Mouse (Mus musculus): ENCODE results near the gene Smok2b. TPM values are rescaled to one million over a fixed set of nuclear protein-coding genes. Genes with fewer than 3 reads are reported as not detected.
A peak's percentile ranks its signal among the peaks of the same experiment; 100 is the strongest.
"Not testable (repeated sequence)": the region's sequence is repeated elsewhere in the genome, so short reads cannot be mapped to it uniquely, and the experiment has no call there.

The Smok2b gene
- polyA plus RNA-seq, 1 experiment from 2014 or later = not detected

DNA sequence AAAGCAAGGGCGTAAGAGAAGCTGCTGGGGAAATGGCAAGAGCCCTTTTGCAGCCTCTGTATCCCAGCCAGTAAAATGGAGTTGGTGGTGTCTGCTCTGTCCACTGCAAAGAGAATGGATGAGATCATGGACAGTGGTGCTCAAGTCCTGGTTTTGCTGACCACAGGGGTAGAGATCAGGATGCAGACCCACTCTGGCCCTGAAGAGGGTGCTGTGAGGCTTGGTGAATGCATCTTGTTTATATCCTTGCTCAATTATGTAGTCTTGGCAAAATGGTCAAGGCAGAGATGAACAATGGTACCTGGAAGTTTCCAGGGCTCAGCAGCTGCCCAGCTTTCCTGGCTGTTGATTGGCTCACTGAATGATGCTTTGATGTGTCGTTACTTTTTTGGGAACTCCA, 14.5 kb upstream of the Smok2b start:
- Histone ChIP-seq H3K36me3 (ENCODE audit: control insufficient read depth, insufficient read depth, low read length) (no peaks in the 10 kb centered on the region), H3K9ac (ENCODE audit: low read depth, low read length) (no peak overlapping the region), H3K4me1 (ENCODE audit: control insufficient read depth, insufficient read depth, low read length) (no peaks in the 10 kb centered on the region), H3K4me3 (ENCODE audit: low read length) (no peak overlapping the region), H3K27me3 (ENCODE audit: control insufficient read depth, insufficient read depth, low read length) (no peaks in the 10 kb centered on the region), H3K9me3 (ENCODE audit: control insufficient read depth, low read length) (peaks cover 82% of the 10 kb centered on the region), H3K27ac (ENCODE audit: low read depth, low read length) (no peak overlapping the region), H3K4me2 (replicated peaks; ENCODE audit: low read depth, low read length) (no peak overlapping the region)
- ATAC-seq (ENCODE audit: low FRiP score, low TSS enrichment) = no peak
- WGBS = 81% methylated on average over 2 of the region's 2 CpGs

DNA sequence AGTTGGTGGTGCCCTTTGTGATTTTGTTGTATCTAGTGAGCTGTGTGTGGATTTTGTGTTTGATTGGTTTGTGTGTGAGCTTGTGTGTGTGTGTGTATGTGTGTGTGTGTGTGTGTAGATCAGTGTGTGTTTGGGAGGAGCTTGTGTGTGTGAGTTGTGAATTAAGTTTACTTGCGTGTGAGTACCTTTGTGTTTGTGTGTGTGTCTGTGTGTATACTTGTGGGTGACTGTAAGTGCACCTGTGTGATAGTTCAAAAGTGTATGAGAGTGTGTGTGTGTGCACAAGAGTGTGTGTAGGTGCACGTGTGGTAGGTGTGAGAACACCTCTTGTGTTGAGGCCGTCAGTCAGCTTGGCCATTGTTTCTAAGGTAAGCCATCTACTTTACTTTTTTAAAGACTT, 9.2 kb upstream of the Smok2b start, which contains the start of gene Smok2a:
Gene Smok2a (plus strand): TSS at position 301 of the 400 bp plus-strand sequence.
- Histone ChIP-seq H3K4me2 (replicated peaks; ENCODE audit: low read depth, low read length) (no peak within 1 kb of the TSS), H3K9ac (ENCODE audit: low read depth, low read length) (no peak within 1 kb of the TSS), H3K9me3 (ENCODE audit: control insufficient read depth, low read length) (peaks cover 62% of the 10 kb centered on the region), H3K4me1 (ENCODE audit: control insufficient read depth, insufficient read depth, low read length) (no peaks in the 10 kb centered on the region), H3K27ac (ENCODE audit: low read depth, low read length) (no peak within 1 kb of the TSS), H3K4me3 (ENCODE audit: low read length) (no peak within 1 kb of the TSS), H3K36me3 (ENCODE audit: control insufficient read depth, insufficient read depth, low read length) (no peaks in the 10 kb centered on the region), H3K27me3 (ENCODE audit: control insufficient read depth, insufficient read depth, low read length) (no peaks in the 10 kb centered on the region)
- WGBS = 84% methylated on average over 3 of the region's 3 CpGs
- ATAC-seq (ENCODE audit: low FRiP score, low TSS enrichment) = no peak

DNA sequence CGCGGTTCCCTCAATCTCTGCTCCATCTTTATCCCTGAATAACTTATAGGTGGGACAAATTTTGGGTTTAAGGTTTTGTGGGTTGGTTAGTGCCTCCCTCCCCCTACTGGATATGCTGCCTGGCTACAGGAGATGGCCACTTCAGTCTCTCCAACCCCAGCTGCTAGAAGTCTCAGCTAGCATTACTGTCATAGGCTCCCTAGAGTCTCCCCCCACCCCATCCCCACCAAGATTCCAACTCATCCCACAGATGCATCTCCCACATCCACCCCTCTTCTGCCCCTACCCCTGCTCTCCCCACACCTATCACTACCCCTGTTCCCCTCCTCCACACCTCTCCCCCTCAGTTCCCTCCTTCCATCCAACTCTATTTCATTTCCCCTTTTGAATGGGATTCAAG, 8.1 kb upstream of the Smok2b start:
- not testable (repeated sequence) for H3K4me2 ChIP-seq (replicated peaks; ENCODE audit: low read depth, low read length); H3K4me1 ChIP-seq (ENCODE audit: control insufficient read depth, insufficient read depth, low read length); H3K27ac ChIP-seq (ENCODE audit: low read depth, low read length); H3K36me3 ChIP-seq (ENCODE audit: control insufficient read depth, insufficient read depth, low read length); H3K27me3 ChIP-seq (ENCODE audit: control insufficient read depth, insufficient read depth, low read length); H3K9ac ChIP-seq (ENCODE audit: low read depth, low read length); ATAC-seq (ENCODE audit: low FRiP score, low TSS enrichment); H3K4me3 ChIP-seq (ENCODE audit: low read length)
- 78% methylated on average over 2 of the region's 2 CpGs for WGBS
- peaks cover 64% of the 10 kb centered on the region for H3K9me3 ChIP-seq (ENCODE audit: control insufficient read depth, low read length)

DNA sequence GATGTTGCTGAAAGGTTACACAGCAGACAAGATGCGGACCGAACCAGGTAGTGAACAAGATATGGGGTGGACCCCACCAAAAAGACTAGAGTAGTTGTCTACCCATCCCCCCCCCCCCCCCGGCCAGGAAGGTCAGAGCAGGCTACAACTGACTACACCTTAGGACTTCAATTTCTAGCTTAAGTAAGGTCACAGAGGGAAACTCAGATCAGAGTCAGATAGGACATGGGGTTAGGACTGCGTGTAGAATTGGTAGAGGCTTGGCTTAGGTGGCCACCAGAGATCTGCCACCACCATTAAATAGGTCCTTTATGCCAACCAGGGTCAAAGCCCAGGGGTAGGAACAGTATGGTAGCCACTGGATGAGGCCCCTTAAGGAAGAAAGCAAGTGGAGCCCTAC, 9.4 kb downstream of the Smok2b start:
- ATAC-seq (ENCODE audit: low FRiP score, low TSS enrichment); H3K36me3 ChIP-seq (ENCODE audit: control insufficient read depth, insufficient read depth, low read length); H3K9ac ChIP-seq (ENCODE audit: low read depth, low read length); H3K4me2 ChIP-seq (replicated peaks; ENCODE audit: low read depth, low read length); H3K27me3 ChIP-seq (ENCODE audit: control insufficient read depth, insufficient read depth, low read length); H3K4me1 ChIP-seq (ENCODE audit: control insufficient read depth, insufficient read depth, low read length); H3K27ac ChIP-seq (ENCODE audit: low read depth, low read length); H3K4me3 ChIP-seq (ENCODE audit: low read length): not testable (repeated sequence)
- H3K9me3 ChIP-seq (ENCODE audit: control insufficient read depth, low read length) = peaks cover 39% of the 10 kb centered on the region
- 84% methylated on average over 4 of the region's 4 CpGs for WGBS

DNA sequence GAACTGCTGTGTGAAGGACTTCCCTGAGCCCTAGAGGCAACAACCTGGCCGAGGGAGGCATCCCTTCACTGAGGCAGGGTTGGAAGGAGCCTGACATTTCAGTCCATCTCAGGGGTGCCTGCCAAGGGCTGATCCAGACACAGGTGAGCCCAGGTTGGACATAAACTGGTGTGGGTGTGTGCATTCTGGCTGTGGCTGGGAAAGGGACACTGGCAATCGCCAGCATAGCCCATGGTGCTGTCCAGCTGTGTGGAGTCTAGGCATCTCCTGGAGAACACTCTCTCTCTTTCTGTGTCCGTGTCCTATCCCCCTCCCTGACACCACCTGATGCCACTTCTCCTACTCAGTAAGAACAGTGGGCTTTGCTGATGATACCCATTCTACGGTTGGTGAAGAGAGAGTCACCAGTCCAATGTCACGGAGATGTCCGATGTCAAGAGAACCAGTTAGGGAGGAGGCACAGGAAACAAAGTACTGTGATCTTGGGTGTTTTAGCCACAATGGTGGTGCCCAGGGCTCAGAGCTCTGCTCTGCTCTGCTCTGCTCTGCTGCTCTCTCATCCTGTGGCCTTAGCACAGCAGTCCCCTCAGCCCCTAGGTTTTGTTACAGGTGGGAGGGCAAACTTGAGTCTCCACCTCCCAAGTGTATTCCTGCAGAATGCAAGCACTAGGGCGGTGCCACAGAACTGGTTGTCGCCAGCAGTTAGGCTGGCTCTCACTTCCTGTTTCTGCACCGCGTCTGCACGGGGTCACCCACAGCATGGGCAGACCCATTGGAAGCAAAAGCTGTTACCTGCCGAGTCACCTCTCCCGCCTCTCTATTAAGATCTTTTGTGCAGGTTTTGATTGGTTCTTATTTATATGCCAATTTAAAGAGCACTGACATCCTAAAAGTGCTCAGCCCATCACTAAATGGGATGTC, 11.0 kb downstream of the Smok2b start:
- 88% methylated on average over 7 of the region's 13 CpGs for WGBS
- H3K4me3 ChIP-seq (ENCODE audit: low read length); H3K36me3 ChIP-seq (ENCODE audit: control insufficient read depth, insufficient read depth, low read length); H3K4me2 ChIP-seq (replicated peaks; ENCODE audit: low read depth, low read length); H3K4me1 ChIP-seq (ENCODE audit: control insufficient read depth, insufficient read depth, low read length); H3K9ac ChIP-seq (ENCODE audit: low read depth, low read length); H3K27me3 ChIP-seq (ENCODE audit: control insufficient read depth, insufficient read depth, low read length); H3K27ac ChIP-seq (ENCODE audit: low read depth, low read length): not testable (repeated sequence)
- peaks cover 28% of the 10 kb centered on the region for H3K9me3 ChIP-seq (ENCODE audit: control insufficient read depth, low read length)
- ATAC-seq (ENCODE audit: low FRiP score, low TSS enrichment) = 0 out of 2 replicates have a peak, but pooled peaks have one; percentile 39

DNA sequence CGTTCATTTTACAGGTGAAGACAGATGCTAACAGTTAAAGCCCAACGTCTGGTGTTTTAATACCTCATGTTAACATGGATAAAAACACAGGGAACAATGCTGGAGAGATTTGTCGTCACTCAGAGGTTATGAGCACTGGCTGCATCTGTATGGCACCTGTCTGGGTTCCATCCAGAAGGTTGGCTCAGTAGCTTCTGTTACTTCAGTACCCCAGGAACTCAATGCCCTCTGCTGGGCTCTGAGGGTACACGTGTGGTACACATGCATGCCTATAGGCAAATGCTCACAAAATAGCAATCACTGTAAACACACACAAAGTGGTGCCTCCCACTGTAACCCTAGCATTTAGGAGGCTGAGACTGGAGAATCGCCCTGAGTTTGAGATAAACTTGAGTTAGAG, 24.7 kb downstream of the Smok2b start:
- not testable (repeated sequence) for H3K36me3 ChIP-seq (ENCODE audit: control insufficient read depth, insufficient read depth, low read length); ATAC-seq (ENCODE audit: low FRiP score, low TSS enrichment); H3K9me3 ChIP-seq (ENCODE audit: control insufficient read depth, low read length); H3K27me3 ChIP-seq (ENCODE audit: control insufficient read depth, insufficient read depth, low read length); H3K4me2 ChIP-seq (replicated peaks; ENCODE audit: low read depth, low read length); H3K4me3 ChIP-seq (ENCODE audit: low read length); H3K9ac ChIP-seq (ENCODE audit: low read depth, low read length); H3K27ac ChIP-seq (ENCODE audit: low read depth, low read length); H3K4me1 ChIP-seq (ENCODE audit: control insufficient read depth, insufficient read depth, low read length)
- 68% methylated on average over 1 of the region's 5 CpGs for WGBS

Other genes starting within 250 kb of the Smok2b start
- gene Wtap, start 236.1 kb upstream of the Smok2b start, polyA plus RNA-seq (2014; fragmentation: Nextera tagmentation; extraction: Ambion mirVana) = 146 and 173 TPM in 2 replicates
- gene Sod2, start 223.4 kb upstream of the Smok2b start, polyA plus RNA-seq (2014; fragmentation: Nextera tagmentation; extraction: Ambion mirVana) = 139 and 144 TPM in 2 replicates
- not detected in 2 replicates for gene Gpr31b, start 178.0 kb upstream of the Smok2b start, polyA plus RNA-seq (2014; fragmentation: Nextera tagmentation; extraction: Ambion mirVana)
- gene Tcp10b, start 169.2 kb upstream of the Smok2b start, polyA plus RNA-seq (2014; fragmentation: Nextera tagmentation; extraction: Ambion mirVana) = 0.23 TPM in 1 of 2 replicates, not detected in the other
- 0.21 TPM in 1 of 2 replicates, not detected in the other for gene Unc93a, start 98.4 kb upstream of the Smok2b start, polyA plus RNA-seq (2014; fragmentation: Nextera tagmentation; extraction: Ambion mirVana)
- not detected in 2 replicates for gene Smok2a, start 9.1 kb upstream of the Smok2b start, polyA plus RNA-seq (2014; fragmentation: Nextera tagmentation; extraction: Ambion mirVana)
- not detected in 2 replicates for gene Tcp10c, start 124.3 kb downstream of the Smok2b start, polyA plus RNA-seq (2014; fragmentation: Nextera tagmentation; extraction: Ambion mirVana)